Mouse (Mus musculus) cerebellum, adult 2 months (tissue): Measurements from ENCODE around the gene Ttc39b.
A peak's percentile ranks its signal among the peaks of the same experiment; 100 is the strongest.

Experiments
- CTCF ChIP-seq: fragments of 200-500 bp; IDR thresholded peaks from 2 replicates; pipeline ENCODE4 v1.5.1; 2011; ENCODE audit warnings: low read depth, mild to moderate bottlenecking, control low read depth, low read length, moderate library complexity, borderline replicate concordance; ENCODE audit not compliant: insufficient read depth
- POLR2A ChIP-seq: fragments of 200-500 bp; IDR thresholded peaks from 2 replicates; pipeline ENCODE4 v1.6.1; 2011; ENCODE audit warnings: low read length, control low read depth, borderline replicate concordance; ENCODE audit not compliant: insufficient read depth

- TF ChIP-seq CTCF = peak; percentile 22; the same call in 1 of the 2 replicates
- no peak for TF ChIP-seq POLR2A
These were observed 82.4 kb downstream of the Ttc39b start for GRCm38 (mm10) chr4:83241630-83242029.
